Mouse (Mus musculus) liver, embryonic 15.5 days (tissue): ENCODE results near the gene Eps8l3. TPM values are rescaled to one million over a fixed set of nuclear protein-coding genes. Genes with fewer than 3 reads are reported as not detected.

Experiments
- ATAC-seq: fragments of 200-750 bp; cut with Nextera tagmentation; 2 replicates; pipeline ENCODE4 v1.8.0; 2017; ENCODE audit warnings: moderate number of reproducible peaks, mild to moderate bottlenecking, moderate library complexity; ENCODE audit not compliant: insufficient read depth
- H3K27ac ChIP-seq: fragments of 300-500 bp; sonication (generic); replicated peaks from 2 replicates; pipeline ENCODE4 v1.5.1; 2015; ENCODE audit warnings: mild to moderate bottlenecking, inconsistent platforms
- H3K27me3 ChIP-seq: fragments of 300-500 bp; sonication (generic); 2 replicates; pipeline ENCODE4 v1.6.1; 2015; ENCODE audit warnings: mild to moderate bottlenecking, inconsistent platforms
- H3K36me3 ChIP-seq: fragments of 300-500 bp; sonication (generic); replicated peaks from 2 replicates; pipeline ENCODE4 v1.6.1; 2015; ENCODE audit warnings: moderate library complexity, mild to moderate bottlenecking, inconsistent platforms
- H3K4me1 ChIP-seq: fragments of 300-500 bp; sonication (generic); replicated peaks from 2 replicates; pipeline ENCODE4 v1.6.1; 2015; ENCODE audit warnings: inconsistent platforms
- H3K4me2 ChIP-seq: fragments of 300-500 bp; sonication (generic); 2 replicates; pipeline ENCODE4 v1.6.1; 2015; ENCODE audit warnings: moderate library complexity, mild to moderate bottlenecking, inconsistent platforms
- H3K4me3 ChIP-seq: fragments of 300-500 bp; sonication (generic); replicated peaks from 2 replicates; pipeline ENCODE4 v1.5.1; 2015; ENCODE audit warnings: mild to moderate bottlenecking, inconsistent platforms
- H3K9ac ChIP-seq: fragments of 300-500 bp; sonication (generic); 2 replicates; pipeline ENCODE4 v1.6.1; 2015; ENCODE audit warnings: moderate library complexity, mild to moderate bottlenecking, inconsistent platforms
- H3K9me3 ChIP-seq: fragments of 300-500 bp; sonication (generic); replicated peaks from 2 replicates; pipeline ENCODE4 v1.6.1; 2016; ENCODE audit warnings: inconsistent platforms
- WGBS: fragments of 180-500 bp; shearing (Covaris S2); methylation state at CpG from one replicate; pipeline ENCODE4 v1.1.7; 2015; ENCODE audit warnings: mixed read lengths; ENCODE audit not compliant: insufficient replicate concordance; 5-methylcytosine and 5-hydroxymethylcytosine counted together
- polyA plus RNA-seq: library from polyadenylated mRNA; unstranded; fragments of >200 nt; fragmentation: Nextera tagmentation; extraction: Ambion mirVana; gene quantifications from 2 replicates; pipeline ENCODE4 v1.2.1, GENCODE M21; 2015

Gene Eps8l3
- polyA plus RNA-seq, 1 experiment from 2014 or later = not detected

GRCm38 (mm10) chr3:107929731-107930130 is 52.7 kb downstream of the Eps8l3 start:
- no peak overlapping the region for H3K9ac ChIP-seq
- H3K4me1 ChIP-seq = peaks cover 9% of the 10 kb centered on the region; the same call in 1 of the 2 replicates
- WGBS = 59% methylated on average over 4 of the region's 4 CpGs
- ATAC-seq = no peak
- no peak overlapping the region for H3K4me3 ChIP-seq
- no peak overlapping the region for H3K27ac ChIP-seq
- H3K9me3 ChIP-seq = no peaks in the 10 kb centered on the region
- H3K4me2 ChIP-seq = no peak overlapping the region
- no peaks in the 10 kb centered on the region for H3K27me3 ChIP-seq
- no peaks in the 10 kb centered on the region for H3K36me3 ChIP-seq

GRCm38 (mm10) chr3:107931134-107931533 is 54.1 kb downstream of the Eps8l3 start:
- no peak overlapping the region for H3K9ac ChIP-seq
- peak overlapping the region; percentile 53 for H3K4me2 ChIP-seq
- H3K36me3 ChIP-seq = no peaks in the 10 kb centered on the region
- peaks cover 9% of the 10 kb centered on the region; the same call in 1 of the 2 replicates for H3K4me1 ChIP-seq
- peak overlapping the region; percentile 55 for H3K27ac ChIP-seq
- WGBS = 43% methylated on average over 2 of the region's 2 CpGs
- no peaks in the 10 kb centered on the region for H3K9me3 ChIP-seq
- peak overlapping the region; percentile 35 for H3K4me3 ChIP-seq
- H3K27me3 ChIP-seq = no peaks in the 10 kb centered on the region
- no peak; the same call in 1 of the 2 replicates for ATAC-seq

GRCm38 (mm10) chr3:107931670-107932069 is 54.6 kb downstream of the Eps8l3 start, which contains the start of gene Gstm7:
Gene Gstm7, minus strand, starts transcription at chr3:107931817.
- Histone ChIP-seq H3K27me3 (no peaks in the 10 kb centered on the region), H3K36me3 (no peaks in the 10 kb centered on the region), H3K9ac (no peak within 1 kb of the TSS), H3K27ac (peak within 1 kb of the TSS; percentile 55), H3K4me1 (peaks cover 9% of the 10 kb centered on the region; the same call in 1 of the 2 replicates), H3K4me3 (peak within 1 kb of the TSS; percentile 35), H3K9me3 (no peaks in the 10 kb centered on the region), H3K4me2 (peak within 1 kb of the TSS; percentile 53)
- 8% methylated on average over 10 of the region's 10 CpGs for WGBS
- ATAC-seq = peak; percentile 89

- H3K4me2 ChIP-seq = no peak overlapping the region
- H3K4me1 ChIP-seq = peaks cover 9% of the 10 kb centered on the region; the same call in 1 of the 2 replicates
- 70% methylated on average over 6 of the region's 6 CpGs for WGBS
- H3K9me3 ChIP-seq = no peaks in the 10 kb centered on the region
- no peak overlapping the region for H3K9ac ChIP-seq
- H3K27me3 ChIP-seq = no peaks in the 10 kb centered on the region
- no peak overlapping the region for H3K27ac ChIP-seq
- no peak overlapping the region for H3K4me3 ChIP-seq
- H3K36me3 ChIP-seq = no peaks in the 10 kb centered on the region
- ATAC-seq = no peak
Observed at GRCm38 (mm10) chr3:107932128-107932527, 55.1 kb downstream of the Eps8l3 start.

- H3K9ac ChIP-seq = no peak overlapping the region
- H3K27me3 ChIP-seq = no peaks in the 10 kb centered on the region
- no peak overlapping the region for H3K4me2 ChIP-seq
- no peak overlapping the region for H3K4me3 ChIP-seq
- H3K4me1 ChIP-seq = peaks cover 14% of the 10 kb centered on the region
- H3K36me3 ChIP-seq = no peaks in the 10 kb centered on the region
- WGBS = 59% methylated on average over 3 of the region's 3 CpGs
- no peak overlapping the region for H3K27ac ChIP-seq
- ATAC-seq = no peak
- no peaks in the 10 kb centered on the region for H3K9me3 ChIP-seq
Observed at GRCm38 (mm10) chr3:107935268-107935667, 58.2 kb downstream of the Eps8l3 start.

GRCm38 (mm10) chr3:107935888-107936287 is 58.9 kb downstream of the Eps8l3 start:
- ATAC-seq = no peak
- no peak overlapping the region for H3K27ac ChIP-seq
- H3K4me3 ChIP-seq = no peak overlapping the region
- H3K4me2 ChIP-seq = no peak overlapping the region
- 16% methylated on average over 3 of the region's 3 CpGs for WGBS
- H3K4me1 ChIP-seq = peaks cover 14% of the 10 kb centered on the region
- no peaks in the 10 kb centered on the region for H3K27me3 ChIP-seq
- no peak overlapping the region for H3K9ac ChIP-seq
- no peaks in the 10 kb centered on the region for H3K36me3 ChIP-seq
- H3K9me3 ChIP-seq = no peaks in the 10 kb centered on the region

- no peak overlapping the region for H3K27ac ChIP-seq
- WGBS = 13% methylated on average over 3 of the region's 3 CpGs
Observed at GRCm38 (mm10) chr3:107939403-107939802, 62.4 kb downstream of the Eps8l3 start.

GRCm38 (mm10) chr3:107939830-107940229 is 62.8 kb downstream of the Eps8l3 start:
- H3K4me3 ChIP-seq = no peak overlapping the region
- peaks cover 5% of the 10 kb centered on the region; the same call in 1 of the 2 replicates for H3K4me1 ChIP-seq
- H3K9ac ChIP-seq = no peak overlapping the region
- ATAC-seq = no peak
- H3K36me3 ChIP-seq = no peaks in the 10 kb centered on the region
- 48% methylated on average over 4 of the region's 4 CpGs for WGBS
- no peak overlapping the region for H3K27ac ChIP-seq
- H3K4me2 ChIP-seq = no peak overlapping the region
- no peaks in the 10 kb centered on the region for H3K27me3 ChIP-seq
- no peaks in the 10 kb centered on the region for H3K9me3 ChIP-seq

More at GRCm38 (mm10) chr3:107939403-107939802, 62.4 kb downstream of the Eps8l3 start:
- no peak overlapping the region for H3K9ac ChIP-seq
- peaks cover 5% of the 10 kb centered on the region; the same call in 1 of the 2 replicates for H3K4me1 ChIP-seq
- H3K36me3 ChIP-seq = no peaks in the 10 kb centered on the region
- no peak overlapping the region for H3K4me3 ChIP-seq
- H3K27me3 ChIP-seq = no peaks in the 10 kb centered on the region
- no peaks in the 10 kb centered on the region for H3K9me3 ChIP-seq
- no peak for ATAC-seq
- no peak overlapping the region for H3K4me2 ChIP-seq

- Histone ChIP-seq H3K9ac (no peak overlapping the region), H3K4me1 (peaks cover 5% of the 10 kb centered on the region; the same call in 1 of the 2 replicates), H3K27me3 (no peaks in the 10 kb centered on the region), H3K9me3 (no peaks in the 10 kb centered on the region), H3K36me3 (no peaks in the 10 kb centered on the region), H3K4me2 (no peak overlapping the region), H3K27ac (no peak overlapping the region), H3K4me3 (no peak overlapping the region)
- no peak for ATAC-seq
- 63% methylated on average over 7 of the region's 7 CpGs for WGBS
Observed at GRCm38 (mm10) chr3:107940524-107940923, 63.5 kb downstream of the Eps8l3 start.

GRCm38 (mm10) chr3:107941261-107941660 is 64.2 kb downstream of the Eps8l3 start:
- H3K27me3 ChIP-seq = no peaks in the 10 kb centered on the region
- H3K4me3 ChIP-seq = no peak overlapping the region
- 62% methylated on average over 4 of the region's 4 CpGs for WGBS
- H3K36me3 ChIP-seq = no peaks in the 10 kb centered on the region
- ATAC-seq = no peak
- H3K9me3 ChIP-seq = no peaks in the 10 kb centered on the region
- no peak overlapping the region for H3K4me2 ChIP-seq
- H3K9ac ChIP-seq = no peak overlapping the region
- H3K4me1 ChIP-seq = peaks cover 5% of the 10 kb centered on the region; the same call in 1 of the 2 replicates
- H3K27ac ChIP-seq = no peak overlapping the region
